Mouse (Mus musculus) liver, adult 2 months (tissue): ENCODE measurements at regions not wholly inside any gene's neighbourhood (a gene's known extent, or its start where the extent isn't known, plus 50 kb on each side); places are given as distances from the start of the nearest gene placed in this dataset.

Experiments used
- DNase-seq: peaks from one replicate; pipeline ENCODE4 v3.0.0-alpha.2; 2011; ENCODE audit warnings: low read depth, low spot score; ENCODE audit errors: extremely low read depth
- H3K27ac ChIP-seq: fragments of 200-500 bp; replicated peaks from 2 replicates; pipeline ENCODE4 v1.5.1; 2012; ENCODE audit warnings: low read depth, mild to moderate bottlenecking, control low read depth, inconsistent platforms, low read length; ENCODE audit not compliant: insufficient read depth
- H3K27me3 ChIP-seq: fragments of 200-500 bp; 2 replicates; pipeline ENCODE4 v1.6.1; 2012; ENCODE audit warnings: mild to moderate bottlenecking, moderate library complexity, low read length, inconsistent platforms; ENCODE audit not compliant: control insufficient read depth, insufficient read depth
- H3K36me3 ChIP-seq: fragments of 200-500 bp; 2 replicates; pipeline ENCODE4 v1.6.1; 2012; ENCODE audit warnings: low read length, inconsistent platforms; ENCODE audit not compliant: control insufficient read depth, insufficient read depth
- H3K4me1 ChIP-seq: fragments of 200-500 bp; 2 replicates; pipeline ENCODE4 v1.6.1; 2011; ENCODE audit warnings: low read length; ENCODE audit not compliant: control insufficient read depth, insufficient read depth
- H3K4me3 ChIP-seq: fragments of 200-500 bp; 2 replicates; pipeline ENCODE4 v1.5.1; 2011; ENCODE audit warnings: low read depth, mild to moderate bottlenecking, control low read depth, low read length, moderate library complexity; ENCODE audit not compliant: insufficient read depth
- H3K79me2 ChIP-seq: fragments of 200-500 bp; 2 replicates; pipeline ENCODE4 v1.6.1; 2012; ENCODE audit warnings: inconsistent platforms, mild to moderate bottlenecking, low read length, moderate library complexity; ENCODE audit not compliant: control insufficient read depth, insufficient read depth
- H3K9ac ChIP-seq: fragments of 200-500 bp; 2 replicates; pipeline ENCODE4 v1.6.1; 2012; ENCODE audit warnings: low read depth, mild to moderate bottlenecking, control low read depth, inconsistent platforms, low read length
- CTCF ChIP-seq: fragments of 200-500 bp; IDR thresholded peaks from 2 replicates; pipeline ENCODE4 v1.5.1; 2011; ENCODE audit warnings: low read depth, low read length, control low read depth
- POLR2A ChIP-seq: fragments of 200-500 bp; IDR thresholded peaks from 2 replicates; pipeline ENCODE4 v1.6.1; 2011; ENCODE audit warnings: low read length, control low read depth; ENCODE audit not compliant: insufficient read depth; ENCODE audit errors: extremely low read depth
- WGBS: fragments of 180-500 bp; shearing (Covaris S2); methylation state at CpG from one replicate; pipeline ENCODE4 v1.1.7; 2018; 5-methylcytosine and 5-hydroxymethylcytosine counted together

- no peak overlapping the region for H3K27ac ChIP-seq
- H3K36me3 ChIP-seq, result no peaks in the 10 kb centered on the region
- no peaks in the 10 kb centered on the region for H3K4me1 ChIP-seq
- TF ChIP-seq CTCF (no peak), POLR2A (no peak)
- H3K9ac ChIP-seq, result no peak overlapping the region
- H3K4me3 ChIP-seq, result no peak overlapping the region
- H3K79me2 ChIP-seq, result no peaks in the 10 kb centered on the region
- H3K27me3 ChIP-seq, result no peaks in the 10 kb centered on the region
- WGBS, result 92% methylated on average over 10 of the region's 10 CpGs
- DNase-seq, result no peak
These were observed 100.6 kb upstream of the Plcl2 start for GRCm38 (mm10) chr17:50408581-50408980.

- TF ChIP-seq POLR2A (no peak), CTCF (no peak)
- no peaks in the 10 kb centered on the region for H3K36me3 ChIP-seq
- DNase-seq, result no peak
- H3K9ac ChIP-seq, result no peak overlapping the region
- H3K27ac ChIP-seq, result no peak overlapping the region
- no peaks in the 10 kb centered on the region for H3K27me3 ChIP-seq
- no peaks in the 10 kb centered on the region for H3K79me2 ChIP-seq
- WGBS, result 98% methylated on average over 3 of the region's 3 CpGs
- H3K4me1 ChIP-seq, result no peaks in the 10 kb centered on the region
- H3K4me3 ChIP-seq, result no peak overlapping the region
These were observed 99.9 kb upstream of the Plcl2 start for GRCm38 (mm10) chr17:50409271-50409670.

GRCm38 (mm10) chr17:50409895-50410294 is 99.3 kb upstream of the Plcl2 start:
- Histone ChIP-seq H3K9ac (no peak overlapping the region), H3K36me3 (no peaks in the 10 kb centered on the region), H3K79me2 (no peaks in the 10 kb centered on the region), H3K27ac (no peak overlapping the region), H3K27me3 (no peaks in the 10 kb centered on the region), H3K4me1 (no peaks in the 10 kb centered on the region), H3K4me3 (no peak overlapping the region)
- WGBS, result 85% methylated on average over 8 of the region's 8 CpGs
- TF ChIP-seq CTCF, result no peak
- DNase-seq, result no peak

- no peaks in the 10 kb centered on the region for H3K4me1 ChIP-seq
- H3K27me3 ChIP-seq, result no peaks in the 10 kb centered on the region
- no peaks in the 10 kb centered on the region for H3K36me3 ChIP-seq
- no peak for DNase-seq
- 95% methylated on average over 3 of the region's 3 CpGs for WGBS
- H3K9ac ChIP-seq, result no peak overlapping the region
- H3K27ac ChIP-seq, result no peak overlapping the region
- no peaks in the 10 kb centered on the region for H3K79me2 ChIP-seq
- TF ChIP-seq CTCF (no peak), POLR2A (no peak)
- H3K4me3 ChIP-seq, result no peak overlapping the region
These were observed 98.9 kb upstream of the Plcl2 start for GRCm38 (mm10) chr17:50410296-50410695.

- no peak for DNase-seq
- Histone ChIP-seq H3K79me2 (no peaks in the 10 kb centered on the region), H3K27me3 (no peaks in the 10 kb centered on the region), H3K9ac (no peak overlapping the region), H3K27ac (no peak overlapping the region), H3K4me1 (no peaks in the 10 kb centered on the region), H3K36me3 (no peaks in the 10 kb centered on the region), H3K4me3 (no peak overlapping the region)
- WGBS, result 93% methylated on average over 5 of the region's 5 CpGs
- TF ChIP-seq CTCF (no peak), POLR2A (no peak)
These were observed 96.8 kb upstream of the Plcl2 start for GRCm38 (mm10) chr17:50412446-50412845.

GRCm38 (mm10) chr17:50413916-50414315 is 95.3 kb upstream of the Plcl2 start:
- Histone ChIP-seq H3K79me2 (no peaks in the 10 kb centered on the region), H3K9ac (no peak overlapping the region), H3K4me3 (no peak overlapping the region), H3K27me3 (no peaks in the 10 kb centered on the region), H3K27ac (no peak overlapping the region), H3K36me3 (no peaks in the 10 kb centered on the region), H3K4me1 (no peaks in the 10 kb centered on the region)
- 87% methylated on average over 5 of the region's 5 CpGs for WGBS
- no peak for TF ChIP-seq CTCF
- TF ChIP-seq POLR2A, result no peak
- no peak for DNase-seq
